Mouse (Mus musculus) cortical plate, adult 2 months (tissue): Measurements from ENCODE around the gene Adh5. TPM values are rescaled to one million over a fixed set of nuclear protein-coding genes. Genes with fewer than 3 reads are reported as not detected.

Experiments
- H3K27ac ChIP-seq: fragments of 200-500 bp; 2 replicates; pipeline ENCODE4 v1.5.1; 2012; ENCODE audit warnings: low read length, control low read depth, inconsistent platforms; ENCODE audit not compliant: insufficient read depth
- H3K4me1 ChIP-seq: fragments of 200-500 bp; 2 replicates; pipeline ENCODE4 v1.6.1; 2011; ENCODE audit warnings: low read length; ENCODE audit not compliant: control insufficient read depth, insufficient read depth
- H3K4me3 ChIP-seq: fragments of 200-500 bp; 2 replicates; pipeline ENCODE4 v1.5.1; 2011; ENCODE audit warnings: mild to moderate bottlenecking, low read length, control low read depth; ENCODE audit not compliant: insufficient read depth
- CTCF ChIP-seq: fragments of 200-500 bp; IDR thresholded peaks from 2 replicates; pipeline ENCODE4 v1.5.1; 2011; ENCODE audit warnings: mild to moderate bottlenecking, control low read depth, low read length; ENCODE audit not compliant: insufficient read depth; ENCODE audit errors: extremely low read depth
- POLR2A ChIP-seq: fragments of 200-500 bp; IDR thresholded peaks from 2 replicates; pipeline ENCODE4 v1.6.1; 2011; ENCODE audit warnings: mild to moderate bottlenecking, low read length, control low read depth; ENCODE audit not compliant: insufficient read depth; ENCODE audit errors: extremely low read depth
- polyA plus RNA-seq: library from polyadenylated mRNA; depleted of rRNA; stranded (reverse); fragments of >200 nt; gene quantifications from 2 replicates; pipeline ENCODE4 v1.2.3, GENCODE M21; 2012; rRNA removed

Adh5 gene
- 64.2 and 64.3 TPM in 2 replicates for polyA plus RNA-seq

DNA sequence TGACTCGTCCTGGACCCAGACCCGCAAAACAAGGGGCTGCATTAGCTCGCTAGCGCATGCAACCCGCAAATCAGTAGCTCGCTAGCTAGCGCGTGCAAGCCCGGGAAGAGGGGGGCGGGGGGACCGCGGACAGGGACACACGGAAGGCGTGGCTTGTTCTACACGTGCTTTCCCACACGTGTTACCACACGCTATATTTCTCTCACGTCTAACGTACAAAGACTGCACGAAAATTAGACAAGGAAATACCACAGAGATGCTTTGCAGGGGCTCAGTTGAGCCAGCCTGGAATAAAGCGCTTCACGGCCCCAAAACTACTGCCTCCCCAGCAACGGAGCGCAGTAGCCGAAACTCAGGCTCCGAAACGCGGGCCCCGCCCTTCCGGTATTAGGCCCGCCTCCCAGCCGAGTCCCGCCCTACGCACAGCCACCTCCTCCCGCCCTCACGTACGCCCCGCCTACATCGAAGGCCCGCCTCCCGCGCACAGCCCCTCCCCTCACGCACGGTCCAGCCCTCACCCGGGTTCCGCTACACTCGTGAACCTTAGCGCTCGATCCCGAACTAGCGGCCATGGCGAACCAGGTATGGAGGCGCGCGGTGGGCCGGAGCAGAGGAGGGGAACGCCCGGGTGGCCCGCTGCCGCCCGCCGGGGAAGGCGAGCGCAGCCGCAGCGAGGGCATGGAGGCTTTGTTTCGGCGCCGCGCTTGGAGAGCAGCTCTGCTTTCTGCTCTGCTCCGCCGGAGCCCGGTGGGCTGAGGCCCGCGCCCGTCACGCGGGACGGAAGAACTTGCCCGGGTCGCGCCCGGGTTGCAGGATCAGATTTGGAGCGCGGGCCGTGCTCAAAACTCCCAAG is at the start of gene Adh5:
Adh5 (plus strand) TSS at position 482 of the 853 bp plus-strand sequence.
- Histone ChIP-seq H3K27ac (peak within 1 kb of the TSS; percentile 36; the same call in 1 of the 2 replicates), H3K4me1 (peaks cover 3% of the 10 kb centered on the region; the same call in 1 of the 2 replicates), H3K4me3 (peak within 1 kb of the TSS; percentile 56)
- TF ChIP-seq POLR2A, result peak; percentile 79; the same call in 1 of the 2 replicates
- TF ChIP-seq CTCF, result no peak

DNA sequence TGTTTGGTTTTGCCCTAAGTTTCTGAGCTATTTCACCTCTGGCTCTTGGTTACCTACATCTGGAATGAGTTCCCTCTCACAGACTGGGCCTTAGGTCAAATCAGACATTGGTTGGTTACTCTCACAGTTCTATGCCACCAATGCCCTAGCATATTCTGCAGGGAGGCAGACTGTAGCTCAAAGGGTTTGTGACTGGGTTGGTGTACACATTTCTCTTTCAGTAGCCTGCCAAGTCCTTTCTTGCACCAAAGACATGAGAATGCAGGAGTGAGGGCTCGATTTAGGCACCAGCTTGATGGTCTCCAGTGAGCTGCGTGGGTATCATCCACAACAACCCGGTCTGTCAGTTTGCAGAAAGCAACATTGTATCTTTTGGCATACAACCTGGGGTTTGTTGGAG is 38.0 kb upstream of the Adh5 start:
- H3K27ac ChIP-seq, result no peak overlapping the region
- H3K4me1 ChIP-seq, result no peaks in the 10 kb centered on the region
- TF ChIP-seq CTCF (no peak), POLR2A (no peak)
- no peak overlapping the region for H3K4me3 ChIP-seq

- H3K27ac ChIP-seq, result no peak overlapping the region
- no peaks in the 10 kb centered on the region for H3K4me1 ChIP-seq
- TF ChIP-seq CTCF (no peak), POLR2A (no peak)
- H3K4me3 ChIP-seq, result no peak overlapping the region
Measured at GRCm38 (mm10) chr3:138405341-138405740, 37.6 kb upstream of the Adh5 start.

- TF ChIP-seq CTCF, result no peak
- no peak for TF ChIP-seq POLR2A
- no peaks in the 10 kb centered on the region for H3K4me1 ChIP-seq
- H3K27ac ChIP-seq, result no peak overlapping the region
- H3K4me3 ChIP-seq, result no peak overlapping the region
Measured at GRCm38 (mm10) chr3:138405840-138406239, 37.1 kb upstream of the Adh5 start.

DNA sequence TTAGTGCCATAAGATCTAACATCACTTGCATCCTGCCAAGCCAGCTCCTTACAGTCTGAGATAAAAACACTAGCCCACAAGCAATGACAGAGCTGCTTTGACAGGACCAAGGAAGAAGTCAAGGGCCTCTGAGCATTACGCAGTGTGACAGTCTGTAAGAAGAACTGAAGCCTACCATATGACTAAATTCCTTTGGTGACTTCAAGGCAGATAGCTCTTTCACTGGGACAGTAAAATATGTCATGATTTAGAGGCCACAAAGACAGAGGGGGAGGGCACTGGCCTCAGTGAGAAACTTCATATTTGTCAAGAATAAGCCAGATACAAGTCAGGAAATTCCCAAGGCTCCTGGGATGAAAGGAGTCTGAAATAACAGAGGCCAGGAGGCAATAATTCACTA is 35.0 kb upstream of the Adh5 start:
- Histone ChIP-seq H3K4me1 (no peaks in the 10 kb centered on the region), H3K4me3 (no peak overlapping the region), H3K27ac (no peak overlapping the region)
- TF ChIP-seq POLR2A (no peak), CTCF (no peak)

DNA sequence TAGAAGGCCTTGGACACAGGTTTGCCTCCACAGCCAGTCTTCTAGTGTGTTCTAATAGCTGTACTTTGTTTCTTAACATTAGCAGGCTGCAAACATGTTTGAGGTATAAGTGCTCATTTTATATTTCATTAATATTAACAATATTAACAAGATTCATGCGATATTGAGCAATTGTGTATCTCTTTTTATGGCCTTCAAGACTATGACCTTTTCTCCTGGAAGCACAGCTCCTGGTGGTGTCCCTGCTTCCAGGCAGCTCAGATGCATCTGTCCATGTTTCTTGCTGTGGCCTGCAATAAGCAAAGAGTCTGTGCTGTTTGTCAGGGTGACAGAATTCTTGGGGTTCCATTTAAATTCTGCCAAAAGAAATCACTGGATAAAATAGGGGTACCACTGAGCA is 33.3 kb upstream of the Adh5 start:
- H3K4me3 ChIP-seq, result no peak overlapping the region
- no peak overlapping the region for H3K27ac ChIP-seq
- H3K4me1 ChIP-seq, result no peaks in the 10 kb centered on the region
- TF ChIP-seq CTCF, result no peak
- TF ChIP-seq POLR2A, result no peak

DNA sequence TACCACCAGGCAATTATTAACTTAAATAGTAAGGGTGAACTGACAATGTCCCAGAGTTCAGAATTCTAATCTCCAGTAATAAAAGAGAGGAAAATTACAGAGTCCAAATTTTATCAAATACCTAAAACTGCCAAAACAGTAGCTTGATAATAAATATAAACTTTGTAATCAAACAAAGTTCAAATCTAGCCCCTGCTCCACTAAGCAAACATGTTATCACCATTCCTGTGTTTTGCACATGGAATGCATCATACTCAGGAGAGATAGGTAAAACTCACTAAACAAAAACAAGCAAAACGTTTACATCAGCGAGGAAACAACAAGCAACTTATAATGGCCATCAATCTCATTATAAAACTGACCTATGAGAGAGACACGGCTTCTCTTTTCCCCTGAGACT is 32.7 kb upstream of the Adh5 start:
- Histone ChIP-seq H3K4me3 (no peak overlapping the region), H3K4me1 (no peaks in the 10 kb centered on the region), H3K27ac (no peak overlapping the region)
- TF ChIP-seq CTCF, result no peak
- TF ChIP-seq POLR2A, result no peak

- H3K4me1 ChIP-seq, result no peaks in the 10 kb centered on the region
- TF ChIP-seq CTCF, result no peak
- no peak for TF ChIP-seq POLR2A
- H3K27ac ChIP-seq, result no peak within 1 kb of the TSS
- H3K4me3 ChIP-seq, result no peak within 1 kb of the TSS
Measured at GRCm38 (mm10) chr3:138415121-138415690, 27.7 kb upstream of the Adh5 start, which contains the start of gene Adh4. Gene Adh4 (plus strand): TSS chr3:138415466.

DNA sequence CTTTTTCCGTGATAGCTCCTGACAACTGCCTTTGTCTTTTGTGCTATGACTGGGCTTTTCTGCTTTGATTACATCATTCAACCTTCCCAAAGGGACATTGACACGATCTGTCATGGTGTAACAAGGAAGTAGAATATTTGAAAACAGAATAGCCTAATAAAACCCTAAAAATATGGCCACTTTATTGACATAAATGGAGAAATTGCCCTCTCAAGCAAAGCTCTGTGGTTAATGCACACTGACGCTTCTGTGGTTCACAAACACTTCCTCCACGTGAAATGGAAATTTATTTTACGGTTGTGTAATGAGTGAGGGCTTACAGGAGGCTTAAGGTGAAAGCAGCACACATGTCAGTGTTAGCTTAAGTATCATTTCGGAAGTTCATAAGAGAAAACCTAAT is 23.5 kb upstream of the Adh5 start:
- Histone ChIP-seq H3K27ac (no peak overlapping the region), H3K4me3 (no peak overlapping the region), H3K4me1 (no peaks in the 10 kb centered on the region)
- TF ChIP-seq CTCF, result no peak
- TF ChIP-seq POLR2A, result no peak

DNA sequence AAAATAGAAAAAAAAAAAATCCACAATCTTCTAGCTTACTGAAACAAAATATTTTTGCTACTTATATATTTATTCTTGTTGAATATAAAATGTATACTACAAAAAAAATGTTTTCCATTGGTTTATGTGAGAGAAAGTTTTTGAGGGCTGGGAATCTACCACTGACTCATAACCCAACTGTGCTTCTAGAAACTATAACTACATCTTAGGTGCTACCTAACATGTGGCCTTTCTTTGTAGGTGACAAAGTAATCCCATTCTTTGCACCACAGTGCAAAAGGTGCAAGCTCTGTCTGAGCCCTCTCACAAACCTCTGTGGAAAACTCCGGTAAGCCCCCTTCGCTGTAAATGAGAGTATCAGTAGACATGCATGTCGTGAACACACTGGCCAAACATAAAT is 22.5 kb upstream of the Adh5 start:
- Histone ChIP-seq H3K4me3 (no peak overlapping the region), H3K27ac (no peak overlapping the region)
- TF ChIP-seq CTCF, result no peak
- no peak for TF ChIP-seq POLR2A

More for the DNA sequence above, 22.5 kb upstream of the Adh5 start:
- no peaks in the 10 kb centered on the region for H3K4me1 ChIP-seq
